Comparison of ENCODE assay signal across 8 mouse cellular contexts in genomic region chr9:57653283-57653682, GRCm38 (mm10). TPM values are rescaled to one million over a fixed set of nuclear protein-coding genes. Genes with fewer than 3 reads are reported as not detected.
DNase-seq lines count a peak whose midpoint lies in the region; ATAC-seq lines count a peak whose summit lies in the region.

Gene Csk (minus strand): TSS chr9:57653631.

- H3K36me3 ChIP-seq in forebrain, embryonic 15.5 days = no peaks in the 10 kb centered on the region
- H3K36me3 ChIP-seq in megakaryocyte, embryonic 14.5 days (replicated peaks; ENCODE audit: low read length) = no peaks in the 10 kb centered on the region

- no peak within 1 kb of the TSS for H3K9ac ChIP-seq in forebrain, embryonic 15.5 days (replicated peaks)

- no peaks in the 10 kb centered on the region for H3K27me3 ChIP-seq in forebrain, embryonic 15.5 days
- no peaks in the 10 kb centered on the region for H3K27me3 ChIP-seq in megakaryocyte, embryonic 14.5 days (replicated peaks)

- WGBS in forebrain, embryonic 15.5 days = 43% methylated on average over 5 of the region's 5 CpGs

- no peak for DNase-seq in layer of hippocampus, adult 8-10 months (ENCODE audit: low spot score in 2 of 2)
- DNase-seq in layer of hippocampus, adult 9-10 months (ENCODE audit: low spot score) = no peak
- DNase-seq in T-cell, adult 2 months (ENCODE audit: low spot score) = no peak
- DNase-seq in c-Kit-positive CD71-positive TER-119-positive erythroid progenitor cells, embryonic 14.5 days (ENCODE audit: low spot score) = no peak

- H3K4me2 ChIP-seq in forebrain, embryonic 15.5 days (replicated peaks) = no peak within 1 kb of the TSS

- ATAC-seq in activated CD4-positive, CD25-positive, alpha-beta regulatory T cell, adult 4 months = no peak
- no peak for ATAC-seq in forebrain, embryonic 15.5 days (replicated peaks)
- no peak for ATAC-seq in inflammation-experienced regulatory T-cells, adult 6 months

- no peak within 1 kb of the TSS for H3K4me3 ChIP-seq in forebrain, embryonic 15.5 days
- H3K4me3 ChIP-seq in megakaryocyte, embryonic 14.5 days (replicated peaks) = no peak within 1 kb of the TSS

- peaks cover 14% of the 10 kb centered on the region for H3K4me1 ChIP-seq in forebrain, embryonic 15.5 days
- H3K4me1 ChIP-seq in megakaryocyte, embryonic 14.5 days = peaks cover 72% of the 10 kb centered on the region

- H3K27ac ChIP-seq in forebrain, embryonic 15.5 days (replicated peaks) = no peak within 1 kb of the TSS

- H3K9me3 ChIP-seq in forebrain, embryonic 15.5 days = no peaks in the 10 kb centered on the region
- H3K9me3 ChIP-seq in megakaryocyte, embryonic 14.5 days = no peaks in the 10 kb centered on the region

RNA-seq across cellular contexts. Expression of gene Csk, which starts in this region (rescaled TPM):
- total RNA-seq in layer of hippocampus, adult 8-10 months (2022) = 10 to 100 TPM; 38.4 to 46.7 (median 43.0) TPM
- polyA plus RNA-seq in activated CD4-positive, CD25-positive, alpha-beta regulatory T cell, adult 4 months (2017; shearing (Covaris generic)) = 100 to 1,000 TPM; 118 to 146 TPM
- polyA plus RNA-seq in forebrain, embryonic 15.5 days (2015; fragmentation: Nextera tagmentation; extraction: Ambion mirVana) = 37.4 and 41.7 TPM in 2 replicates
- polyA plus RNA-seq in inflammation-experienced regulatory T-cells, adult 6 months (2017; shearing (Covaris generic)) = 100 to 1,000 TPM; 113 to 133 (median 122) TPM
- polyA plus RNA-seq in megakaryocyte, embryonic 14.5 days (2012; ENCODE audit: insufficient read depth, low replicate concordance) = 400 and 436 TPM in 2 replicates
